Mouse (Mus musculus): Measurements from ENCODE around the gene Hip1. TPM values are rescaled to one million over a fixed set of nuclear protein-coding genes. Genes with fewer than 3 reads are reported as not detected.
"Not testable (repeated sequence)": the region's sequence is repeated elsewhere in the genome, so short reads cannot be mapped to it uniquely, and the experiment has no call there.

Gene Hip1
- total RNA-seq, 2 experiments from 2014 or later, result 44.4 TPM

DNA sequence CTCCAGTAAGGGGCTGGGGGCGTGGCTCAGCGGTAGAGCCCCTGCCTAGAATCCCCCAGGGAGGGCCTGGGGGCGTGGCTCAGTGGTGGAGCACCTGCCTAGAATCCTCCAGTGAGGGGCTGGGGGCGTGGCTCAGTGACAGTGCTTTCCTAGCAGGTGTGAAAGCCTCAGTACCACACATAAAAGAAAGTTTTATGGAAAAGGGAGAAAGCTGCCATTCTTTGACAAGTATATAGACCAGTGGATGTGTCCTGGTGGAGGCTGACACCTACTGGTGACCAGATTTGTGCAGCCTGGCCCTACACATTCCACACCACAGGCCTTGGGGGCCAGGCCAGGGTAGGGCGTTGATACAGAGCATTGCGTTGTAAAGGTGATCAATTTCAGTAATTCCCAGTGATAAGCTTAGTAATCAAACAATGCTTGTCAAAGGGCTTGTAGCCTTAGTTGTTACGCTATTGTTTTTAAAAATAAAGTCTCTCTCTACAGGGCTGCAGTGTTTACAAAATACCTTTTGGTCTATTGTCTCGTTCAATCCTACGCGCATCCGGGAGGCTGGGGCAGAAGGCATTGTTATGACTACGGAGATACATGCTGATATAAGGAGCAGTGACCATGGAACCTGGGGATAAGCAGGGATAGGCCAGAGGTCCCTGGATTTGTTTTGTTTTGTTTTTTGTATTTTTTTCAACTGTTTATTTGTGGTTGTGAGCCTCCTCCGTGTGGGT is 50.6 kb downstream of the Hip1 start:
- DNase-seq (ENCODE audit: low spot score in 2 of 2), result no peak

DNA sequence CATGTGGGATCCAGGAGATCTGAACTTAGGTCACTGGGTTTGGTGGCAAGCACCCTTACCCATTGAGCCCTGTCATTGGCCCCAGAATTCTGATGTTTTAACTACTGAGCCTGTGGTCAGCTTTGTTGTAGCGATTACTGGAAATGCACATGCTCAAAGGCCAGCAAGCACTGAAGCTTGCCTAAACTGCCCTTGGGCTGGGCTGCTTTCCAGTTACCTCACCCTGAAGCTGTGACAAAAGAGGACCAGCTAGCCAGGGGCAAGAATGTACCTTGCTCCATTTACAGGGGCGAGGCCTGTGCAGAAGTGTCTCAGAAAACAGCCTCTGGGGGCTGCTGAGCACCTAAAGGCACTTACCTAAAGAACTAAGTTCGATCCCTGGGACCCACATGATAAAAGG is 51.8 kb downstream of the Hip1 start:
- no peak for DNase-seq (ENCODE audit: low spot score in 2 of 2)

DNA sequence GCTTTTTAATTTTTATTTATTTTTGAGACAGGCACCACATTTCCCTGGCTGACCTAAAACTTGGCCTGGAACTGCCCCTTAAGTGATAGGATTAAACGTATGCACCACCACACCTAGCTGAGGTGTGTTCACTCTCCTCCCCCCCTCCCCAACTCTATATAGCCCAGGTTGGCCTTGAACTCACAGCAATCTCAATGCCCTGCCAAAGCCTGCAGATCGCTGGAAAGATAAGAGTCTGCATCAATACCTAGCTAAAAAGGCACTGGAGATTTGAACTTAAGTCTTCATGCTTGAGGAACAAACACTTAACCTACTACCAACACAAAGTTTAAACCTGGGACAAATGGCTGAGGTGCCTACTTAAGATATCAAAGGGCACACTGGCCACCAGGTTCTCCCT is 52.8 kb downstream of the Hip1 start:
- no peak for DNase-seq (ENCODE audit: low spot score in 2 of 2)

DNA sequence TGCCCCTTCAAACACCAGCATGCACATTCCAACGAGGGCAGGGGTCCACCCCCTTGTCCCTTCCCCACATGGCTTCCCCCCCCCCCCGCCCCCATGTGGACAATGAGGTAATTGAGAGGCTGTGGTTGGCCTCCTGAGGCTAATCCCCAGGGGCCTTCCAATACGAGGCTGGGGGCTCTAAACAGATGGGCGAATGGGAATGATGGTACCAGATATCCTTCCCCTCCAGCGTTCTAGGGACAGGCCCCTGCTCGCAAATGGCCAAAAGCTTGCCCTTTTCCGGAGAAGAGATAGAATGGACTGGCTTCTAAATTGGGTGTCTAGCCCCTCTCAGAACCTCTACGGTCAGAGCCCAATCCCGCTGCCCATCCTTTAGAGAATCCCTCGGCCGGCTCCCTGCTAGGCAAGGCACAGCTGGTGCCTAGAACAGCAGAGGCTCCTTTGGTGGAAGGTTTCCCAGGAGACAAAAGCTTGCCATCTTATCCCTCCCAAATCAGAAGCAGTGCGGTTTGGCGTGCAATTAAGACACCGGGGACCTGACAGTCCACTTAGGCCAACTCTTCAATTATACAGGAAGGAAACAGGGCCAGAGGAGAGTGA is 55.1 kb downstream of the Hip1 start:
- no peak for DNase-seq (ENCODE audit: low spot score in 2 of 2)

DNA sequence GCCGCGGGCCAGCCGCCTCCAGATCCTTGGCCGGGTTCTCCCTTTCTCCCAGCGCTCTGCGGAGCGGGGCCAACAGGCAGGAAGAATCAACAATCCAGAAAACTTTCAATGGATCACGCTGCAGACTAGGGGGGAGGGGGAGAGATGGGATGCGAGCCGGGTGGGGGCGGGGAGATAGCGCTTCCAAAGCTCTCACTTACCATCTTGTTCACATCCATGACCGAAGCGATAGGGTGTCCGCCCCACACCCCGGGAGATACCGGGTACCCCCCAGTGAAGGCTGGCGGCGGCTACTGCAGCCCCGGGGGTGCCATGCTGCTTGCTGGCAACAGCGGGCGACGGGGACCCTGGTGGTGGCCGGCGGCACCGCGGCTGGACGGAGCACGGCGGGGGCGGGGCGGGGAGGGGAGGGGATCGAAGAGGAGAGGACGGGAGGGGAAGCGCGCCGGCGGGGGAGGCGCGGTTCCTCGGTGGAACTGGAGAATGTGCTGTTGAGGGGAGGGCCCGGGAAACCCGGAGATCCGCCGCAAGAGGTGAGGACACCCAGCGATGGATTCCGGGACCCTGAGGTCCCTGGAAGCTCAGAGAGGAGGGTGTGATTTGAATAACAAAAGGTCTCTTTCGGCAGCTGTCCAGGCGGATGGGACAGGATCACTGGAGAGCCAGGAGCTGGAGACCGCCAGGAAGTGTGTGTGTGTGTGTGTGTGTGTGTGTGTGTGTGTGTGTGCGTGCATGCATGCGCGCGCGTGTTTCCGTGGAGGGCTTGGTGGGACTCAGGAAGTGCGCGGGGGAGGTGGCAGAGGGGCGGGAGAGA is 55.8 kb downstream of the Hip1 start:
- peak; percentile 56 to 64 for DNase-seq (ENCODE audit: low spot score in 2 of 2)

DNA sequence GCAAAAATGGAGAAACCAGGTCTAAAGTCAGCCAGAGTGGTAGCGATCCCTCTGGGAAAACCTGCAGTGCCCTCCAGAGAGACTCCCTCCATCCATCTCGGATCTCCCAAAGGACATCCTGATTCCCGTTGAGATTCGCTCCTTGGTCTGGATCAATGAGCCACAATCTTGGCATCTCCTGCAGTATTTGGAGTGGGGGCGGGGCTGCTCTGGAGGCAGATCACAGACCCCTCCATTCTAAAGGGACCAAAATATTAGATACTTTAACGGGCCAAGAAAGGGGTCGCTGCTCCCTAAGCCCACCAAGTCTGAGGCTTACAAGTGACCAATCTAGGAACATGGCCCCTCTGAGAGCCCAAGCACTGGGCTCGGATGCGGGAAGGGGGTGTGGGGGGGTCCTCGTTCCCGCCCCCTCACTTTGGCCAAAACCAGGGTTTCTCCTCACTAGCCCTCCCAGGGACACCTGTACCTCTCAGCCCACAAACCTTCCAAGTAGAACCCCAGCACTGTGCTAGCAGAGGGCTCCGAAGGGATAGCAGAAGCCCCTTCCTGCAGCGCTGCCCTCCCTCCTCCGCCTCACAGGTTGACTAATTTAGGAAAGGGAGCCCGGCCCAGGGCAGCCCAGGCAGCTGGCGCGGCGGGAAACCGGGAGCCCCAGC is 56.6 kb downstream of the Hip1 start:
- no peak for DNase-seq (ENCODE audit: low spot score in 2 of 2)

DNA sequence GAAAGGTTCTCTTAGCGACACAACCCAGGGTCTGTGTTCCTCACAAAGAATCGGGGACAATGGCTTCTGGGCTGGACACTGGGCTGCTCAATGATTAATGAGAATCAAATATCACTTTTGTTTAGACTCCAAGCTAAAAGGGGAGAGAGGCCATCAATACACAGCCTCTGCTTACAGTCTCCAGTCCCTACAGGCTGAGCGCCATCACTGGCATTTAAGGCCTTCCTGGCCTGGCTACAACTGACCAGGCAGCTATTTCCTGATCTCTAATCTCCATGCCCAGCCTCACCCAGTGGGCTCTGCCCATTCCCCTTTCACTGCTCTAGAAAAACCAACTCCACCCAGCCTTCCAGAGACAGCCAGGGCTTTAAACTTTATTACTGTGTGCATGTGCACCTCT is 59.6 kb downstream of the Hip1 start:
- no peak for DNase-seq (ENCODE audit: low spot score in 2 of 2)

DNA sequence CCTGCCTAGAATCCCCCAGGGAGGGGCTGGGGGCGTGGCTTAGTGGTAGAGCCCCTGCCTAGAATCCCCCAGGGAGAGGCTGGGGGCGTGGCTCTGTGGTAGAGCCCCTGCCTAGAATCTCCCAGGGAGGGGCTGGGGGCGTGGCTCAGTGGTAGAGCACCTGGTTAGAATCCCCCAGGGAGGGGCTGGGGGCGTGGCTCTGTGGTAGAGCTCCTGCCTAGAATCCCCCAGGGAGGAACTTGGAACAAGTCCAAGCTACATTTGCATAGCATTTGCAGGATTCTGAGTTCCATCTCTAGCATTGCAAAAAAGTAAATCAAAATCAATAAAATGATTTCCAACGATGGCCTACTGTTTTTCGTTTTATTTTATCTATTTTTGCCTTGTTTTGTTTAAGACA is 61.1 kb downstream of the Hip1 start:
- not testable (repeated sequence) for DNase-seq (ENCODE audit: low spot score in 2 of 2)

DNA sequence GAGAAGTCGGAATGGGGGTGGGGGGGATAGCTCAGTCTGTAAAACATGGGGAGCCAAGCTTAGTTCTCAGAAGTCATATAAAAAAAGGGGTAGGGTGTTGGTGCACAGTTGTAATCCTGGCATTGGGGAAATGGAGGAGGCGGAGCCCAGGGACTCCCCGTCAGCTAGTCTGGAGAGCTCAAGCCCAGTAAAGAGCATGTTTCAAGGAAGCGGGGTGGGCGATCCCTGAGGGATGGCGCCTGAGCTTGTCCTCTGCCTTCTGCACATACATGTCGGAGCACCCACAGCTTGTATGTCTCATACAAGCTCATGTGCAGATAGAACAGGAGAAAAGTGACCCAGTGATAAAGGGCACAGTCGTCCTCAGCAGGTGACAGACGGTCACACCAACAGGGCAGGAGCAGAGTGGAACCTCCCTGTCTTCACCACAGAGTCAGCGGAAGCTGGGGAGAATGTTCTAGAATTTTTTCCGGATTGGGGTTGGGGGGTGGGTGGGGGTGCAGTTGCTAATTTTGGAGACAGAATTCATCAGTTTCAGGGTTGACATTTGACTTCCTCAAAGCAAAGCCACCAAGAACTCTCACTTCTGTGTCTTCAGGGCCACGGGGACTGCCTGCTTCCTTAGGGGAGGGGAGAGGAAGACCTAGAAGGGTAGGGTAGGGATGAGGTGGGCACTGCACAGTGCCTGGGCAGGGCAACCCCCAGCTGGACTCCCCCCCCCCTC is 65.9 kb downstream of the Hip1 start:
- DNase-seq (ENCODE audit: low spot score in 2 of 2), result no peak

DNA sequence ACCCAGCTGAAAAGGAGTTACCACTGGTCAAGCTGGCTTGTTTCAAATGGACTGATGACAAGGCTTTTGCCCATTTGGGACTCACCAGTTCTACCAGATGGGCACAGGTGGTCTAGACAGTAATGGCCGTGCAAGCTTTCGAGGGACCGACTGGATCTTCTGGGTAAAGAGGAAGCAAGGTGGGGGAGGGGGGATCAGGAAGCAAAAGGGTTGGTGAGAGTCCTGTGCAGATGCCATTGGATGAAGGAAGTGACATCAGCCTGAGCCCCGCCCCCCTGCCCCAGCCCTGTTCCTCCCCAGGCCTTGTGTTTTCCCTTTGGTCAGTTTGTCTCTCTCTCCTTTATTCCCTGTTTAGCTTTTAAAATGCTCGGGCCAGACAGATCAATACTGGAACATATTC is 68.7 kb downstream of the Hip1 start:
- DNase-seq (ENCODE audit: low spot score in 2 of 2), result no peak

DNA sequence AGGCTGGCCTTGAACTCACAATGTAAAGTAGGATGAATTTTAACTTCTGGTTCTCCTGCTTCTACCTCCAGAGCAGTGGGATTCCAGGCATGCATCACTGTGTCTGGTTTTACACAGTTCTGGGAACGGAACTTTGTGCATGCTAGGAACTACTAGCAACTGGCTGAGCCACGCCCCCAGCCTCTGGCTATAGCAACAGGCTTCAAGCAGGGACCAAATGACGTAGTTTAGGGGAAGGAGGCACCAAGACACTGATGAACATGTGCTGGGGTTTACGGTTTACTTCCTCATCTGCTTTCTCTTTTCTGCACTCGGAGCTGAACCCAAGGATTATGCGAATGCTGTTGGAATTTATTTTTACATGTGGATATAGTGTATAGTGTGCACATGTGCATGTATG is 72.5 kb downstream of the Hip1 start:
- no peak for DNase-seq (ENCODE audit: low spot score in 2 of 2)

DNA sequence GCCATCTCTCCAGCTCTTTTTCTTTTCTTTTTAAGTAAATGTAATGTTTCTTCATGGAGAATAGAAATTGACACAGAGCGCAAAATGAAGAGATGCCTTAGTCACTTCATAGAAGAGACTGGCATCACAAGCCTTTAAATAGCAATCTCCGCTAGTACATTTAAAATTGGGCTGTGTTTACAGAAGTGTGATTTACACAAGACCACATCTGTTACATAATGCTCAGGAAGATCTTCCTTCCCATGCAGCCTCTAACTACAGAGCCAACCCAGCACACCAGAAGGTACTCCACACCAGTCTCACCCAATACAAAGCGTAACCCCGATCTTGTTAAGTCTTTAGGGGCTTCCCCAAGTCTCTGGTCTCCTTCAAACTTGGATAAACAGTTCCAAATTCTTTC is 73.2 kb downstream of the Hip1 start:
- no peak for DNase-seq (ENCODE audit: low spot score in 2 of 2)

DNA sequence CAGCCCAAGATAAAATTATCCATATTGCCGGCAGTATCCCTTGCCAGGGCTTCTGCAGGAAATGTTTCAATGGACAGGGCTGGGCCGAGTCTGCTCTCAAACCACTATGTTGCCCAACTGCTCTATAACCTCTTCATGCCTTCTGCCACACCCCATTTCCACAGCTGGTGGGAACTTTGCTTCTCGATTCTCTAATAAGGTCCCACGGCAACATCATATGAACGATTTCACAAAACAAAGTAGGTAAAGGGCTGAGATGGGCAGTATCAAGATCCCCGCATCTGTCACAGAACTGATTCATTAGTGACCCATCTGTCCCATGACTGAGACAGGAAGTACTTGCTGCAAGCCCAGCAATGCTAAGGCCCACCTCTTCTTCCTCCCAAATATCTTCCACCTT is 76.6 kb downstream of the Hip1 start:
- no peak for DNase-seq (ENCODE audit: low spot score in 2 of 2)

DNA sequence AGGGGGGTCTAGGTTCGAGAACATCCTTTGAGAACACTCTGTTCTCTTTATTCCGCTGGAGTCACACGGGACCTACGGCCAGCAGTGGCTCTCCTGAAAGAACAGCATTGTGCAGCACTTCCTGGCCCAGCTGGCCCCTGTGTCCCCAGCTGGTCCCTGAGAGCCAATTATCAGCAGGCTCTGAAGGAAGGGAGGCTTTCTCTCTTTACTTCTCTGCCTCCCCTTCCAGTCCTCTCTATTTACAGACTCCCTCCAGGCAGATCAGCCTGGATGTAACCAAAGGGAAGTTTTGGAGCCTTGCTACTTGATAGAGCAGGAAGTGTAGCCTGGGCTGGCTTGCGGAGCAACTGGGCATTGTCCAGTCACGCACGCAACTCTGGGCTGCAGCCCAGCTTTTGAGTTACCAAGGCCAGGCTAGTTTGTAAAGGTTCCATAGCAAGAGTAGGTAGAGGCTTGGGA is 79.1 kb downstream of the Hip1 start:
- DNase-seq (ENCODE audit: low spot score in 2 of 2), result no peak

DNA sequence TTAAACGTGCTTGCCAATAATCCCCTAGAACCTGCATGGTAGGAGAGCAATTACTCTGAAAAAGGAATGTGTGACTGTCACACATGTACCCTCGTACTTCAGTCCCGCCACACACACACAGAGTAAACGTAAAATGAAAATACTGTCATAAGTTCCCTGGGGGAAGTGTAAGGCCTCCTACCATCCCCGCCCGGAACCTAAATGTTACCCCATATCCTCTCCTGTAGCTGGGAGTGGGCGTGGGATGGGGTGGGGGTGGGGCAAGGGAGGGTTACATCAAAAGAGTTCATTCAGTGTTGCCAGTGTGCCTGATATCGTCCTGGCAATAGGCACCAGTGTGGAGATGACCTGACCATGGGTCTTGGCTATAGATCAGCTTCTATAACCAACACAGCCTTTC is 81.5 kb downstream of the Hip1 start:
- no peak for DNase-seq (ENCODE audit: low spot score in 2 of 2)

DNA sequence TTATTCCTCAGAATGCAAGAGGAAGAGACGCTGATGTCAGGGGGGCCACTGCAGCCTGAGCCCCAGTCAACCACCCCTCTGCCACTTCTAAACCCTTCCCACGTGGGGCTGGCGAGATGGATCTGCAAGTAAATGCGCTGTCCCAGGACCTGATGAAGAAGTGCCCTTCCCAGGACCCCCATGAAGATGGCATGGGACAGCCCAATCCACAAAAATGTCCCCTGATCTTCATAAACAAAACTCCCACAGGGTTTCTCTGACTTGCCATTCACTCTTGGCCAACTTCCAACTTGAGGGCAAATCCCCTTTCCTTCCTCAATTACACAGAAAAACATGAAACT is 84.1 kb downstream of the Hip1 start:
- DNase-seq (ENCODE audit: low spot score in 2 of 2), result no peak

DNA sequence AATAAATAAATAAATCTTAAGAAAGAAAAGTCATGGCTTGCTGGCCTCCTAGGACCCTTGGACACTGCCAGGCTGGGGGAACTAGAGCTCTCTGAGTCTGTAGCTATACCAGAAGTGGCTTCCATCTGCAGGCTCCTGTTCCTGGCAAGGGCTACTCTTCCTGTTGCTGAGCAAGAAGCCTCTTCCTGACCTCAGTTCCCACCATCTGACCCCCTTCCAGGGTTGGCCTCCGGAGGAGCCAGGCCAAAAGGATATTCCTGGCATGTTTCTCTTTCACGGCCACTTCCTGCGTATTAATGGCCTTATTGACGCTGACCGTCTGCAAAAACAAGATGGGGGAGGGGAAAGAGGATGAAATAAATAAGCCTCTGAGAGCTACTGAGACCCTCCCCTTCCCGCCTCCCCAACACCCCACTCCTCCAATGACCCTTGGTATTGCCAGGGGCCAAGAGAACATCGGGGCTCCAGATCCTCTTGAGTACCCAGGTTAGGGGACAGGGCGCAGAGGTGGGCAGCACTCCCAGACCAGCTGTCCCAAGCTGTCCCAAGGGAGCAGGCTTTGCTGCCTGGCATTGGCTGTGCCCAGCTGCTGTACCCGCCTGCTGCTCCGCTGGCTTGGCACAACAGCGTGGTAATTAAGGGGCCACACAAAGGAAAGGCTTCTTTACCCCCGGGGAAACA is 84.6 kb downstream of the Hip1 start:
- DNase-seq (ENCODE audit: low spot score in 2 of 2), result no peak

DNA sequence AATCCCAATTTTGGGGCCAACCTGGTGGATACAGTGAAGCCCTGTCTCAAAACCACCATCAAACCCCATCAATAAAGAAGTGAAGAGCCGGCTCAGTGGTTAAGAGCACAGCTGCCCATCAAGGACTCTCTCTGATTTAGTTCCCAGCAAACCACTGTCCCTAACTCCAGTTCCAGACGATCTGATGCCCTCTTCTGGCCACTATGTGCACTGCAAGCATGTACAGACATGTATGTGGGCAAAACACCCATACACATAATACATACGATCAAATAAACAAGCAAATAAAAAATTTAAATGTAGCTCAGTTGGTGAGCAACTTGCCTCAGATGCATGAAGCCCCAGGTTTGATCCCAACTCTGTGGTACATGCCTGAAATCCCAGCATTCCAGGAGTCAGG is 85.4 kb downstream of the Hip1 start:
- no peak for DNase-seq (ENCODE audit: low spot score in 2 of 2)

DNA sequence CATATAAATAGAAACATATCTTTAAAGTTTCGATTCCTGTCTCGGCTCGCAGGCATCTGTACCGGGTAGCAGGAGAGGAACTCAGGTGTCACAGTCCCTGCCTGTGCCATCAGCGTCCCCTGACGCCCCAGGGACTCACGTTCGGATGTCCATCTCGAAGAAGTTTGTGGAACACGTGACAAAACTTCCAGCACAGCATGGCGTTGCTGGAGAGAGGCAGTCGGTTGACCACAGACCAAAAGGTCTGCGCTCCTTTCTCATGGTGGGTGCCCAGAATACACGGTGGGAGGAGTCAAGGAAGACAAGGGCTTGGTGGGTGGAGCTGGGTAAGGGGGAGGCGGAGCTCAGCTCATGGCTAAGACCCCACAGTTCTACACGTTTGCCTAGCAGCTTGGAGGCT is 87.0 kb downstream of the Hip1 start:
- no peak for DNase-seq (ENCODE audit: low spot score in 2 of 2)

DNA sequence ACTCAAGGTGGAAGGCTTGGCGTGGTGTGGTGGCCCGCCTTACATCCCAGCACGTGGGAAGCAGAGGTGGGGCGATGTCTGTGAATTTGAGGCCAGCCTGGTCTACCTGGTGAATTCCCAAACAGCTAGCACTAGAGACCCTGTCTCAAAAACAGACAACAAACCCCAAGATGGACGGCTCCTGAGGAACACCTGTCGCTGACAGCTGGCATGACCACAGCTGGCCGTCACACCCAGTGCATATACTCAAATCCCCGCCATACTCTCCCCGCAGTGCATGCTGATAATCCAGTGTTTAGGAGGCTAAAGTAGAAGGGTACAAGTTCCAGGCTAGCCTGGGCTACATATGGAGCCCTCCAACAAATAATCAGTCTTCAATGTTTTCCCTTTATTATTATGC is 88.4 kb downstream of the Hip1 start:
- DNase-seq (ENCODE audit: low spot score in 2 of 2), result no peak

DNA sequence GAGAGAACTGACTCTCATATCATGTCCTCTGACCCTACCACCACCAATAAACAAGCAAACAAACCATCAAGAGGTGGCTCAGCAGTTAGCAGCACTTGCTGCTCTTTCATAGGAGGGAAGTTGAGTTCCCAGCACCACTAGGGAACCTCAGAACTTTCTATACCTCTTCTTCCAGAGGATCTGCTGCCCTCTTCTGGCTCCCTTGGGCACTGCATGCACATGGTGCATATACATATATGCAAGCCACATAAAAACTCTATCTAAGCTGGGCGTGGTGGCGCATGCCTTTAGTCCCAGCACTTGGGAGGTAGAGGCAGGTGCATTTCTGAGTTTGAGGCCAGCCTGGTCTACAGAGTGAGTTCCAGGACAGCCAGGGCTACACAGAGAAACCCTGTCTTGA is 90.7 kb downstream of the Hip1 start:
- no peak for DNase-seq (ENCODE audit: low spot score in 2 of 2)
